Comparison of ENCODE assay signal across 8 mouse cellular contexts in genomic region chr5:30647396-30647795, GRCm38 (mm10). TPM values are rescaled to one million over a fixed set of nuclear protein-coding genes. Genes with fewer than 3 reads are reported as not detected.
A peak's percentile ranks its signal among the peaks of the same experiment; 100 is the strongest.
DNase-seq lines count a peak whose midpoint lies in the region; ATAC-seq and TF ChIP-seq lines count a peak whose summit lies in the region.

No protein-coding gene starts in this region.

- H3K27me3 ChIP-seq in hindbrain, postnatal 0 days (ENCODE audit: insufficient read depth, low read length) = no peaks in the 10 kb centered on the region
- H3K27me3 ChIP-seq in neural tube, embryonic 12.5 days (replicated peaks) = no peaks in the 10 kb centered on the region

- intact Hi-C loops in left cerebral cortex, adult 2 months (cut with DNase I) = loop anchor here (1.0 kb wide), 1 partner anchor 19 kb away; the partner anchor contains the start of gene Cenpa
- intact Hi-C loops in left cerebral cortex, postnatal 4 days (cut with DNase I) = no loop called here

- 11% methylated on average over 9 of the region's 9 CpGs for WGBS in hindbrain, postnatal 0 days
- whole genome bisulfite sequencing in neural tube, embryonic 12.5 days = 21% methylated on average over 9 of the region's 9 CpGs

- H3K27ac ChIP-seq in left cerebral cortex, adult 2 months = peak overlapping the region; percentile 93
- peak overlapping the region; percentile 78 for H3K27ac ChIP-seq in cortical plate, adult 2 months (ENCODE audit: insufficient read depth, low read length)
- peak overlapping the region; percentile 77 for H3K27ac ChIP-seq in hindbrain, postnatal 0 days
- no peak overlapping the region for H3K27ac ChIP-seq in neural tube, embryonic 12.5 days

- TF ChIP-seq POLR2A in cortical plate, adult 2 months (IDR thresholded peaks at IDR 0.05; ENCODE audit: extremely low read depth, insufficient read depth, low read length) = no peak

- peaks cover 10% of the 10 kb centered on the region; the same call in 1 of the 2 replicates for H3K4me1 ChIP-seq in cortical plate, adult 2 months (ENCODE audit: control insufficient read depth, insufficient read depth, low read length)
- H3K4me1 ChIP-seq in hindbrain, postnatal 0 days (ENCODE audit: insufficient read depth, low read length) = peaks cover 9% of the 10 kb centered on the region; the same call in 1 of the 2 replicates
- H3K4me1 ChIP-seq in neural tube, embryonic 12.5 days = peaks cover 15% of the 10 kb centered on the region

- peaks cover 5% of the 10 kb centered on the region; the same call in 1 of the 2 replicates for H3K36me3 ChIP-seq in hindbrain, postnatal 0 days (ENCODE audit: insufficient read depth, low read length)
- peaks cover 10% of the 10 kb centered on the region; the same call in 1 of the 2 replicates for H3K36me3 ChIP-seq in neural tube, embryonic 12.5 days

- H3K9ac ChIP-seq in hindbrain, postnatal 0 days (replicated peaks; ENCODE audit: low read length) = peak overlapping the region; percentile 76
- peak overlapping the region; percentile 77 for H3K9ac ChIP-seq in neural tube, embryonic 12.5 days

- DNase-seq in left cerebral cortex, adult 2 months (ENCODE audit: extremely low spot score in 1 of 2, low spot score in 2 of 2) = no peak
- no peak for DNase-seq in left cerebral cortex, postnatal 4 days
- DNase-seq in hindbrain, postnatal 0 days (ENCODE audit: low spot score) = peak; percentile 32
- DNase-seq in right cerebral cortex, postnatal 14 days = no peak
- no peak for DNase-seq in adipocyte (ENCODE audit: low spot score)
- DNase-seq in adrenal gland, adult 18-20 months (ENCODE audit: low spot score in 2 of 2) = no peak

- H3K9me3 ChIP-seq in hindbrain, postnatal 0 days (ENCODE audit: low read length) = no peaks in the 10 kb centered on the region
- no peaks in the 10 kb centered on the region for H3K9me3 ChIP-seq in neural tube, embryonic 12.5 days

- no peak for TF ChIP-seq CTCF in left cerebral cortex, adult 2 months (IDR thresholded peaks at IDR 0.05)
- TF ChIP-seq CTCF in cortical plate, adult 2 months (IDR thresholded peaks at IDR 0.05; ENCODE audit: extremely low read depth, insufficient read depth, low read length) = no peak
- TF ChIP-seq CTCF in hindbrain, postnatal 0 days (IDR thresholded peaks at IDR 0.05; ENCODE audit: low read depth) = no peak

- no peak for ATAC-seq in hindbrain, postnatal 0 days
- ATAC-seq in neural tube, embryonic 12.5 days (ENCODE audit: low FRiP score, low read depth) = peak; percentile 25; the same call in 1 of the 2 replicates

- H3K4me2 ChIP-seq in hindbrain, postnatal 0 days (ENCODE audit: low read depth, low read length) = peak overlapping the region; percentile 99
- peak overlapping the region; percentile 95 for H3K4me2 ChIP-seq in neural tube, embryonic 12.5 days (replicated peaks)

- peak overlapping the region; percentile 86 for H3K4me3 ChIP-seq in left cerebral cortex, adult 2 months
- H3K4me3 ChIP-seq in cortical plate, adult 2 months (ENCODE audit: insufficient read depth, low read length) = peak overlapping the region; percentile 92
- peak overlapping the region; percentile 80 for H3K4me3 ChIP-seq in hindbrain, postnatal 0 days (ENCODE audit: low read length)
- peak overlapping the region; percentile 84 for H3K4me3 ChIP-seq in neural tube, embryonic 12.5 days

RNA-seq across cellular contexts. Expression of gene Slc35f6, which starts 0.3 kb away (rescaled TPM):
- total RNA-seq in left cerebral cortex, adult 2 months (2021) = 10 to 100 TPM; 42.2 to 45.6 TPM
- total RNA-seq in left cerebral cortex, postnatal 4 days (2021) = 10 to 100 TPM; 23.3 to 27.9 TPM
- polyA plus RNA-seq in cortical plate, adult 2 months (2012; rRNA removed) = 57.8 and 60.0 TPM in 2 replicates
- total RNA-seq in hindbrain, postnatal 0 days (2014; rRNA removed) = 70.6 and 95.8 TPM in 2 replicates
- 29.6 and 31.3 TPM in 2 replicates for polyA plus RNA-seq in hindbrain, postnatal 0 days (2015; fragmentation: Nextera tagmentation; extraction: Ambion mirVana)
- 25.5 and 25.8 TPM in 2 replicates for polyA plus RNA-seq in neural tube, embryonic 12.5 days (2016; fragmentation: Nextera tagmentation; extraction: Ambion mirVana)
- 10 to 100 TPM; 38.7 to 43.8 TPM for total RNA-seq in adrenal gland, adult 18-20 months (2021)

RNA-seq across cellular contexts. Expression of gene Cenpa, which starts 19.2 kb away (rescaled TPM):
- total RNA-seq in left cerebral cortex, adult 2 months (2021) = 1 to 10 TPM; 5.5 to 6.2 TPM
- 10 to 100 TPM; 13.8 to 14.0 TPM for total RNA-seq in left cerebral cortex, postnatal 4 days (2021)
- polyA plus RNA-seq in cortical plate, adult 2 months (2012; rRNA removed) = 7.1 and 7.6 TPM in 2 replicates
- total RNA-seq in hindbrain, postnatal 0 days (2014; rRNA removed) = 27.8 and 28.1 TPM in 2 replicates
- 53.4 and 63.2 TPM in 2 replicates for polyA plus RNA-seq in hindbrain, postnatal 0 days (2015; fragmentation: Nextera tagmentation; extraction: Ambion mirVana)
- polyA plus RNA-seq in neural tube, embryonic 12.5 days (2016; fragmentation: Nextera tagmentation; extraction: Ambion mirVana) = 210 and 233 TPM in 2 replicates
- 1 to 10 TPM; 6.5 to 7.6 TPM for total RNA-seq in adrenal gland, adult 18-20 months (2021)

RNA-seq across cellular contexts. Expression of gene Kcnk3, which starts 59.4 kb away (rescaled TPM):
- 10 to 100 TPM; 22.4 to 23.1 TPM for total RNA-seq in left cerebral cortex, adult 2 months (2021)
- 10 to 100 TPM; 14.1 to 15.1 TPM for total RNA-seq in left cerebral cortex, postnatal 4 days (2021)
- 18.5 and 20.0 TPM in 2 replicates for polyA plus RNA-seq in cortical plate, adult 2 months (2012; rRNA removed)
- 23.2 and 30.3 TPM in 2 replicates for total RNA-seq in hindbrain, postnatal 0 days (2014; rRNA removed)
- polyA plus RNA-seq in hindbrain, postnatal 0 days (2015; fragmentation: Nextera tagmentation; extraction: Ambion mirVana) = 11.5 and 12.7 TPM in 2 replicates
- 1.8 and 1.9 TPM in 2 replicates for polyA plus RNA-seq in neural tube, embryonic 12.5 days (2016; fragmentation: Nextera tagmentation; extraction: Ambion mirVana)
- total RNA-seq in adrenal gland, adult 18-20 months (2021) = 1,000 to 10,000 TPM in 1 of 2 experiments, 100 to 1,000 TPM in 1; 960 to 1,436 TPM

Comparison
In these comparisons a context has a peak if more than half of its experiments do, and no peak if none do; other contexts are left out.
1. RNA of gene Kcnk3, which starts 59.4 kb away (total RNA-seq): 960 to 1,436 TPM in adrenal gland, adult 18-20 months; 23.2 to 30.3 TPM in hindbrain, postnatal 0 days, 22.4 to 23.1 TPM in left cerebral cortex, adult 2 months and 14.1 to 15.1 TPM in left cerebral cortex, postnatal 4 days; every median in the first group is over 10 times any median in the second.
2. Peak in every context shown above with its lines, with median percentiles within 50 percentile points of each other: H3K4me3 ChIP-seq.